Mouse (Mus musculus): ENCODE measurements around the gene Fbxo7.
"Not testable (repeated sequence)": the region's sequence is repeated elsewhere in the genome, so short reads cannot be mapped to it uniquely, and the experiment has no call there.

Fbxo7 gene

DNA sequence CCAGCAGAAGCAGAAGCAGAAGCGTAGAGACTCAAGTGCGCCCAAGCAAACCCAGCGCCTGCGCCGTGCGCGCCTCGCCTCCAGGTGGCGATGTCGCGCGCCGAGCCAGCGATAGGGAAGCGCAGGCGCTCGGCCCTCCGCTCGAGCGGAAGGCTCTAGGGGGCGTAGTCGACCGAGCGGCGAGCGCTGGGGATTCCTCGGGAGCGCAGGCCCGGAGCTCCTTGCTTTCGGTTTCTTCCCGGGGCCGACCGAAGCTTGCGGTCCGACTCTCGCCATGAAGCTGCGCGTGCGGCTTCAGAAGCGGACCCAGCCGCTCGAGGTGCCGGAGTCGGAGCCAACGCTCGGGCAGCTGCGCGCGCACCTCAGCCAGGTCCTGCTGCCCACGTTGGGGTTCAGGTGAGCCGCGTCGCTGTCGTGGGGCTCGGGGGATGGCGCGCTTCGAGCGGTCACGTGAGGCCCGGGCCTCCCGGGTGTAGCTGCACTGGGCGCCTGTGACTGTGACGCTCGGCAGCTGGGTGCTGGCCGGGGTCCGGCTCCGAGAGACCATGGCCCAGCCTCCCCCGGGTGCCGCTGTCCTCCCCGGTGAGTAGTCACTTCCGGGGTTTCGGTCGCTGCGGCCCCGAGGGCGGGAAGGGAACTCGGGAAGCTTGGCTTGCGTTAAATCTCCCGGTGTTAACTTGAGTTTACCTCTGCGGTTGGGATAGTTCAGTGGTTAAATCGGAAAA is at the start of gene Fbxo7:
Gene Fbxo7 (plus strand): TSS at position 224 of the 725 bp plus-strand sequence.
- peak; percentile 51 for DNase-seq (ENCODE audit: low spot score)

DNA sequence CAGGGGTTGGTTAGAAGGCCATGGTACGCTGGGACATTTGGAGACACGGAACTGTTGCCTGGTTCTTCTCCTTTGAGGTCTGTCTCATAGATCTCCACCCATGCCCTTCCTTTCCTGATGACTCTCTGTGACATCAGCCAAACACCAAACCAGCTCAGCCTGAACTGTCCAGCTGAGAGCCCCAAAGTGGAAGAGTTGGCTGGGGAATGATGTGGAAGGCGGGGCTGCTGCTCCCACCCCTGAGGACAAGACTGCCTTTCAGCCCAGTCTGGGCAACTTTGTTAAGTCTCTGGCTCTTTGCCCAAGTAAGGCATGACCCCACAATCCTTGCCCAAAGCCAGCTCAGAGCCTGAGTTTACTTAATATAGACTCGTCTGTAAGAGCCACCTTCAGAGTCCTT is 48.9 kb upstream of the Fbxo7 start:
- DNase-seq (ENCODE audit: low spot score) = no peak

DNA sequence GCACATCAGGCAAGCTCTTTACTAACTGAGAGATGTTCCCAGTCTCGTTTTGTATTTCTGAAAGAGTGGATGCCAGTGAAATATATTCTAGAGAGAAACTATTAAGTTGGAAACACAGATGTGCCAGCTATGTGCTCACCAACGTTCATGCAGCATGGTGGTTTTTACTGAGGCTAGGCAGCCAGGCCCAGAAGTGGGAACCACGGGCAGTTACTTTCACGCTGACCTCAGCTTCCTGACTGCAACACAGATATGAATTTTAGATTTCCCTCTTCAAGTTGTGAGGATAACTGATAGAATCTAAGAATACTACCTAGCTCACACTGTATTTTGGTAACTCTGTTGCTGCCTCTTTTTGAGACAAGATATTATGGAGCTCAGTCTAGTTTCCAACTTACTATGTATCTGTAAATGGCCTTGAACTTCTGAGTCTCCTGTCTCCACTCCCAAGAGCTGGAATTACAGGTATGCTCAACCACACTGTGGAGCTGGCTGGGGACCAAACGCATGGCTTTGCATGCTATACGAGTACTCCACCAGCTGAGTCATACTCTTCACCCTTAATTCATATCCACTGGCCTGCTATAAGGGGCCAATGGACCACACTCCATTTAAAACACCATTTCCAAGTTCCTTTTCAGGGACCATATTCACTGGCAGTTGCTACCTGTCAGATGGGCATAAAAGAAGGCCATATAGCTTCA is 32.2 kb upstream of the Fbxo7 start:
- no peak for DNase-seq (ENCODE audit: low spot score)

DNA sequence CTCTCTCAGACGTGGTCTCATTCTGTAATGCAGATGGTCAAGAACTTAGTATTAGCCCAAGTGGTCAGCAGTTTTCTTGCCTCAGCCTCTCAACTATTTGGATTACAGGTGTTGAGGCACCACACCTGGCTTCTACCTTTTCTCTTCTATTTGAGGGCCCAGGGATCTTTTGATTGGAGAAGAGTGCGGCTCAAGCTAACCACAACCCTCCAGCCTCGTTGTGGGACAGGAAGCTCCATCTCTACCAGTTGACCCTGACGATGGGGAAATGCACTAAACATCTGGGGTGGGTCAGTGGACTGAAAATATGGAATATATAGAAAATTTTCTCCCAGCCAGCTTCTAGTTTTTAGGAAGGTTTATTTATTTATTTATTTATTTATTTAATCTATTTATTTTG is 29.4 kb upstream of the Fbxo7 start:
- DNase-seq (ENCODE audit: low spot score) = no peak

DNA sequence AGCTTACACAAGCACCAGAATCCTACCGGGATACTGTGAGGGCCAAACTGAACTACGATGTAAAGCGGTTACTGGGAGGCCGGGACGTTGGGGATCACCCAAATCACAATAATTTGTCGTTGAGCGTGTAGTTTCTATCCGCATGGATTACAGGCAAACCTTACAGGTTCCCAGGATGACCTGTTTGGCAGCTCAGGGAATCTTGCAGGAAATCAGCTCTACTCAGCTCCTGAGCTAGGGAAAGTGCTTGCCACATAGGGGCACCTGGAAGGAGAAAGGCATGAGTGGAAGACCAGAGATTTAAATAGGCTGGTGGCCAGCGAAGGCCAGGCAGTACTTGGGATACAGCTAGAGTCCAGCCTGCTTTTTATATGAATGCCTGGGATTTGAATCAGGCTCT is 27.9 kb upstream of the Fbxo7 start:
- no peak for DNase-seq (ENCODE audit: low spot score)

DNA sequence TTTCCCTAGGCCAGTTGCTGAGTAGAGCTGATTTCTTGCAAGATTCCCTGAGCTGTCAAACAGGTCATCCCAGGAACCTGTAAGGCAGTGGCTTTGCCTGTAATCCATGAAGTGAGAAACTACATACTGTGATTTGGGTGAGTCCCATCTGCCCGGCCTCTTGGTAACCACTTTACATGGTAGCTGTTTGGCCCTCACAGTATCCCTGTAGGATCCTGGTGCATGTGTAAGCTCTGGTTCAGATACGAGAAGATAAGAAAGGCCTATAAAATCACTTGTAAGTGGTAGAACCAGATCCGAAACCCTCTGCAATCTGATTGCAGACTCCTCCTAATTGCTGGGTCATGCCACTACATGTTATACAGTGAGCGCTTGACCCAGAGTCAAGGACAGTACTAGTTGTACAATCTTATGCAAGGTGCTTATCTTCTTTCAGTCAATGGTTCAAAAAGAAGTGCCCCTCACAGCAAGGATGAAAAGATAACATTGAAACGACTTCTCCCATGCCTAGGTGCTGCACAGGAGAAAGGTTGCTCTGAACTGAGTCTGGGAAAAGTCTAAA is 27.1 kb upstream of the Fbxo7 start:
- no peak for DNase-seq (ENCODE audit: low spot score)

DNA sequence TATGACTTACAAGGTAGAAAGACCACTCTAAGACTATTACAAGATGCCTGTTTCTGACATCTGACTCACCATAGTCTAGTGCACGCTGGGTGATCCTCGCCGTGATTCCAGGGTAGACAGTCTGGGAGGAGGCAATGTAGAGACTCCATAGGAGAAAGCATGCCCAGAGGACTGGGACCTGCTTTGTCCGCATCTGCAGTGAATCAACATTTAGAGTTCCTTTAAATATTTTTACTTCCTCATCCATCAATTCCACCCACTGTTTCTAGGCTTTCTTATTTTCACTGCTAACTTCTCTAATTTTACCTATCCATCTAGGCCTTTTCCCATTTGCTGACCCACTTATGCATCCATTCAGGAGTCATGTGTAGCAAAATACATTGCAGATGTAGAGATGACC is 21.3 kb upstream of the Fbxo7 start:
- DNase-seq (ENCODE audit: low spot score) = no peak

DNA sequence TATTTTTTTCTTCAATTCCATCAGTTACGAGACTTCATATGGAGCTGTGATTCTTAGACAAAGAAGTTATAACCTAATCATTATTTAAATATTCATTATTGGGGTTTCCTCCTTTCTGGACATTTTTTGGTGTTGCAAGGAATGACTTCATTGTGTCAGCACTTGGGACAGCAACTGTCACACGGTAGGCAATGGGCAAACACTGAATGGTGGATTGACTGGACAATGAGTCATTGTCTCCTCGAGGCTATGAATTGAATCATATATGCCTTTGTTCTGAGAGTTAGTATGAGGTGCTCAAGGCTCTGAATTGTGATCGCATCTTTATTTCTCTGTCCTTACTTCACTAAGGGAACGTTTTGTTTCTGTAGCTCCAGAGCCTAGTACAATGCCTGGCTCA is 15.3 kb upstream of the Fbxo7 start:
- DNase-seq (ENCODE audit: low spot score) = no peak

DNA sequence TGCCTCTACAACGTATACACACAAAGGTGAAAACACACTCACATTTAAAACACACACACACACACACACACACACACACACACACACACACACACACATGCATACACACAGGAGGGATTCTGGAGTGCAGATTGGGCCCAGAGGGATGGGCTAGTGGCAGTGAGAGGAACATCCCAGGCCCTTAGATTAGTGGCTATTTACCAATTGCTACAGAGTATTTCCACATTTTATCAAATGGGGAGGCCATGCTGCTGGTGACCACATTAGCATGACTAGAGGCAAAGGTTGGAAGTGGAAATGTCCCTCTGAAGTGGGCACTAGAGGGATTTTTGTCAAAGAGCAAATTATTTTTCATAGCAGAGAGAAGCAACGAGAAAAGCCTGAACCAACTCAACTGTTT is 12.1 kb upstream of the Fbxo7 start:
- DNase-seq (ENCODE audit: low spot score) = no peak

DNA sequence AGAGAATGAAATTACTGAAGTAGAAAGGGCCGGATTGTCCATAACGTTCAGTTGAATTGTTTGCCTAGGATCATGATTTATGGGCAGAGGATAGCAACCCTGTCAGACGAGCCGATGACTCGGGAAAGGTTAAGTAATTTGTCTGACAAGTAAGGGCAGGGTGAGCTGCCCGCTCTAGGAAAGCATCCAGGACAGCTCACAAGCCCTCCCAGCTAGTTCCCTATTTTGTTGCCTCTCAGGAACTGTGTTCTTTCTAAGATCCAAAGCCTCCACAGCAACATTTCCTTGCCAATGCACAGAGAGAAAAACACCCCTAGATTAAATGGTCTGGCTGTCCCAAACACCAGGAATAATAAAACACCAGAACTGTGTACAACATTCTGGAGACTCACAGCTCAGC is 11.1 kb upstream of the Fbxo7 start:
- DNase-seq (ENCODE audit: low spot score) = no peak

DNA sequence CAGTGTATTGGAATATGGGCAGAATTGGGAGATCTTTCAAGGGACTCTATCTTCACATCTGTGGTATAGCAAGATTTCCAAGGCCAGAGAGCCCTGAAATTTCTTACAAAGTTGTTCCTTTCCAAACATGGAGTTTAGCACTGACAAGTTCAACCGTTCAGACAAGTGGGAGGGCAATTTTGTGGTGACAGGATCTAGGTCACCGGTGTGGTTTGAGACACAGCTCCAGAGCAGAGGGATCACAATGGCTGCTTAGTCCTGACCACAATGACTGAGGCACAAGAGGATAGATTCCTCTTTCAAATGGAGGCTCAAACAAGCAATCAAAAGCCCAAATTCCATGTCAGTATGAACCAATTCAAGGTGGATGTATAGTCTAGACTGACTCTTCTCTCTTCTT is 10.6 kb upstream of the Fbxo7 start:
- no peak for DNase-seq (ENCODE audit: low spot score)

DNA sequence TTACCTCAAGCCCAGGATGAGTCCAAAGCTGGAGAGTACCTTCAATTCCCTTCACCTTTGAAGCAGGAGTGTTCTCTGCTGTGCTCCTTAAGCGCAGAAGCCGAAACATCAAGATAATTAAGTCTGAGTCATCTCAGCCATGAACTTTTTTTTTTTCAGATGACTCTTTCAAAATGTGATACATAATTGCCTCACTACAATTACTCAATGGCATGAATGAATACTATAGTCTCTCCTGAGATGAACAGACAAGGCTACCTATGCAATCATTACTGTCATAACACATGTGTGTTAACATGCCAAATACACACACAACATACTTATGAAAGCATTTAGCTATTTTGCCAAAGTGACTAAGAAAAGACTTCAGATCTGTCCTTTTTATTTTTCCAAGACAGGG is 10.0 kb upstream of the Fbxo7 start, which contains the start of gene Bpifc:
Gene Bpifc (minus strand): TSS at position 115 of the 400 bp plus-strand sequence.
- no peak for DNase-seq (ENCODE audit: low spot score)

DNA sequence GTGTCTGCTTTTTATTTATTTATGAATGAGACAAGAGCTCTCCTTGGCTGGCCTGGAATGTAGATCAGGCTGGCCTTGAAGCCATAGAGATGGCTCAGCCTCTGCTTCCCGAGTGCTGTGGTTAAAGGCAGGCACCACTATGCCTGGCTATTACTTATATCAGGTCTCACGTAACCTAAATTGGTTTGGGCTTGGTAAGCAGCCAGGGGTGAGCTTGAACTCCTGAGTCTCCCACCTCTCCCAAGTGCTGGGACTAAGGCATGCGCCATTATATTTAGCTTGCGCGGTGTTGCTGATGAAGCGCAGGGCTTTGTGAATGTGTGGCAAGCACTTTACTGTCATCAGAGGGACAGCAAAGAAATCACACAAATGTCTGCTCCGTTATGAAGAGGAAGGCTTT is 4.0 kb upstream of the Fbxo7 start:
- no peak for DNase-seq (ENCODE audit: low spot score)

DNA sequence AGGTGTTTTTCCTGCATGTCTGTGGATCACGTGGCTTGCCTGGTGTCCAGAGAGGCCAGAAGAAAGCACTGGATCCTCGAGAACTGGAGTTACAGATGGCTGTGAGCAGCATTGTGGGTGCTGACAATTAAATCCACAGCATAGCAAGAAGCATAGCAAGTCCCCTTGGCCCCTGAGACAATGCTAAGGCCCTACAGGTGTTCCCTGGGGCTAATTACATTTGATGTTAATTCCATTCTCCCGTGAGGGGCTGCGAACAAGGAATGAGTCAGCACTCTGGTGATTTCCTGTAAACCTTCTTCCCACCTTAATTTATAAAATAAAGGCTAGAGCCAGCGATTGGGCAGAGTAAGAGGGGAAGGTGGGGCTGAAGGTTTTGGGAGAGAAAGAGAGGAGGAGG is 3.0 kb upstream of the Fbxo7 start:
- no peak for DNase-seq (ENCODE audit: low spot score)

DNA sequence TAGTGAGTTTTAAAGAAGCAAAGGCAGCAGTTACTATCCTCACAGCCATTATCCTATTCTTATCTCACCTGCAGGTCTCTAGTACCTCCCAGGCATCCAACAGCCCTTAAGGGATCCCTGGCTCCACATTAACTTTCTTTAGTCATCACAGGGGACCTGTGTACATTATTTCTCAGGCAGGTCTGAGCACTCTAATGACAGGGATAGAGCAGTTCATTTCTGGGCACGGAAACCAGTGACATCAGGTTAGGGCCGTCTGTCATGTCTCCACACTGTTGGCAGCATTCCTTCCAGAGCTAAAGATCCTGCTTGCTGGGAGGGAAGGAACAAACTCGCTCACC is 394 bp upstream of the Fbxo7 start:
- DNase-seq (ENCODE audit: low spot score) = no peak

DNA sequence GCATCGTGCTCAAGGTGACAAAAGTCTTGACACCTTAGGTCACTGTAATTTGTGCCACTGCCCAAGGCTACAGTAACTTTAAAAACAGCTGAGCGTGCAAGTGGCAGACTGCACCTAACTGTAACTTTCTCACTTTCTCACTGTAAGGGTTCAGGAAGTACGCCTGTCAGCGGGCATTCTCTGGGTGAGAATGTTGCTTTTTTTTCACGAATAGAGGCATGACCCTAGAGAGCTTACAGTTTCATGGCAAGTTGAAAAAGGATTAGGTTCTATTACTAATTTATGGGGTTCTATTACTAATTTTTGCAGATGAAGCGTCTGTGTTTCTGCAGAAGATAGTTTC is 673 bp downstream of the Fbxo7 start:
- DNase-seq (ENCODE audit: low spot score) = no peak

DNA sequence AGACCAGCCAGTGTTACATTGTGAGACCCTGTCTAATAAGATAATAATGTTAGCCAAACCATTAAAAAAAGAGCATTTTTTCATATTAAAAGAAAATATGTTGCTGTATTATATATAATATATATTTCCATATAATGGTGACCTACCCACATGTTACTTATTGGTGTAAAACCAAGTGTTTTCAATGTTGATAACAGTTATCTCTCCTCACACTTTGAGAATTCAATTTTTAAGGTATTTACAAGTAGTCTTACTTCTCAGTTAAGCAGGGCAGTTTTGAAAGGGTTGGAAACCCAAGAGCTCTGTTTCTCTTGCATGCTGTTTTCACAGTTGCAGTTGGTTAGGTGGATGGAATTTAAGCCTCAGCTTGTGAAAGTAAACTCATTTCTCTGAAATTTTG is 1.4 kb downstream of the Fbxo7 start:
- no peak for DNase-seq (ENCODE audit: low spot score)

DNA sequence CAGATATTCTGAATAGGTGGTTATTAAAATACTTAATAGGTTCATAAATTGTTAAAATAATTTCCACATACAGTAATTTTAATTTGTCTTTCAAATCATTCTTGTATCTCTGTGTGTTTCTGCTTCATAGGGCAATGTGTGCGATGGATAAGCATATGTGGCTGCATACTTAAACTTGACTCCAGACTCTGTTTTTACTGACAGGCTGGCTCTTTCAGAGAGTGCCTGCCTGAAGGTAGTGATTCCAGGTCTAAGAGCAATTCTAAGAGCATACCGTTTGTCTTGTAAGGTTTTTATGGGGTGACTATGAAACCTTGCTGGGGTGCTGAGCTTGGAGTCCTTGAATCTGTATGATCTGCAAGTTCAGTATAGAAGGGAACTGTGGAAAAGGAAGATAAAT is 4.1 kb downstream of the Fbxo7 start:
- DNase-seq (ENCODE audit: low spot score) = no peak

DNA sequence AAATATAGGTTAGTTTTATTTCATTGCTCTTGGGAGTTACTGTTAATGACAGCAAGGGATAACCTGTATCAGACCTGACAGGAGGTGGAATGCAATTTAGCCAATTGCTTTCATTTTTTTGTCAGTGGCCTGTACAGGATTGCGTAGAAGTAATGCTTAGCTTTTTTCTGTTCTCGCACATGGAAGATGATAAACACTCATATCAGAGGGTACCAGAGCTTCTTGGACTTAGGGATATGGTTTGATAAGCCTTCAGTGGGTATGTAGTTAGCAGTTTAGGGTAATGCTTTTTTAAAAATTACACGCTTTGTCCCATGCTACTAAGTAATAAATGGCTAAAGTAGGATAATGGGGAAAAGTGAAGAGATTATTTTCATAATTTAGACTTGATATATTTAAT is 4.6 kb downstream of the Fbxo7 start:
- no peak for DNase-seq (ENCODE audit: low spot score)

DNA sequence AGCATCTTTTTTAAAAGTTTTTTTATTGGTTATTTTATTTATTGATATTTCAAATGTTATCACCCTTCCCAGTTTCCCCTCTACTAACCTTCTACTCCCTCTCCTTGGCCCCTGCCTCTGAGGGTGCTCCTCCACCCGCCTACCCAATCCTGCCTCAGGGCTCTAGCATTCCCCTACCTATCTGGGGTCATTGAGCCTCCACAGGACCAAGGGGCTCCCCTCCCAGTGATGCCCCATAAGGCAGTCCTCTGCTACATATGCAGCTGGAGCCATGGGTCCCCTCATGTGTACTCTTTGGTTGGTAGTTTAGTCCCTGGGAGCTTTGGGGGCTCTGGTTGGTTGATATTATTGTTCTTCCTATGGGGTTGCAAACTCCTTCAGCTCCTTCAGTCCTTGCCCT is 5.0 kb downstream of the Fbxo7 start:
- not testable (repeated sequence) for DNase-seq (ENCODE audit: low spot score)

DNA sequence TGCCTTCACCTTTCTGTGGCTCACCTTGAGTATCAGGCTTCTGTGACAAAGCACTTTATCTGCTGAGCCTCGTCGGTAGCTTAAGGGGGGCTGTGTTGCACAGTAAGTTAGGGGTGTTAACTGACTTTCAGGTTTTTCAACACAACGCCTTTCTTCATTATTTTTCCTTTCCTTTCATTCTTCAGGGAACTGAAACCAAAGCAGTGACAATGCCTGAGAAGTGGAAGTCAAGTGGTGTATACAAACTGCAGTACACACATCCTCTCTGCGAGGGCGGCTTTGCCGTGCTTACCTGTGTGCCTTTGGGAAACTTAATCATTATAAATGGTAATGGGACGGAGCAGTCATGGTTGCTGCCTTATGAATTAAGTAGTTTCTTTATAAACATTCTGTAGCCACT is 9.0 kb downstream of the Fbxo7 start:
- no peak for DNase-seq (ENCODE audit: low spot score)

DNA sequence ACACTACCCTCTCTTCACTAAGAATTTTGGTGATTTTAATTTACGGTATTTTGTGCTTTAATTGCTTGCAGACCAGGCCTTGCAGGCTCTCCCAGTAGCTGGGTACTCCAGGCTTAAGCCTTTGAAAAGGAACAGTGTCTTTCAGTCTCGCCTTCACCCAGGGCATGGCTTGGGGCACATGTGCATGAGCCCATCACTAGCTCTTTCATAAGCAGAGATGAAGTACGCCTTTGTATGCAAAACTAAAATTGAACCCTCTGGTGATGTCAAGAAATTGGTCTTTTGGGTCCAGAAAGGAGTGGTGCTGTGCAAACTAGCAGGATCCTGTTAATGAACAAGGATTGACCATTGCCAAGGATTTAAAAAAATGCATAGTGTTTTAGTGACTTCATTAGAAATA is 10.7 kb downstream of the Fbxo7 start:
- DNase-seq (ENCODE audit: low spot score) = no peak

DNA sequence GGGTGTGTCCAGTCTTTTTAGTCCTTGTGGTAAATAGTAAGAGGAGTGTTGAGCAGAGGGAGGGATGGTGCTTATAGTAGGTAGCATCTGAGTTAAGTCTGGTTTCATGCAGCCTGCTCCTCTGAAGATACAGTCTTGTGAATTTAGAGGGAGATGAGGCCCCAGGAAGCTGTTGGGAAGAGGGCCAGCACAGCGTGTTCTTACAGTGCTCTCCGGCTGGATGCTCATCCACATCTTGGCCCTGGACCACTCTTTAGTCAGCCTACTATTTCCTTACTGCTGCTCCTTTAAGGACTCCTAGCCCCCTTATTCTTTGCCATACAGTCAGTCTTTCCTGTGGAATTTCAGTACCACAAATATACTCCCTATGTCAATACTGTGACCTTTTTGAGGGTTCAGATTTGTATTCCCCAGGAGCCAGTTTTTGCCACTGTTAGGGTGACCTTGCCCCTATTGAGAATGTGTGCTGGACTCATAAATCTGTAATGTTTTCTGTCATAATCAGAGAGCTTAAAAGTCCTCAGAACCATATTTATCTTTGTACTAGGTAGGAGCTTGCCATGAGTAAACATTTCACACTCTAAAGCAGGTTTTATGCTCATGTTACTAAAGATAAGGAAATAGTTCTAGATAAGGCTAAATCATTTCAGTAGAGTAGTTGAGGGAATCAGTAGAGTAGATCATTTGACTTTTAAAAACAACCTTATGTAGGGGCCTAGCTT is 12.4 kb downstream of the Fbxo7 start:
- no peak for DNase-seq (ENCODE audit: low spot score)

Measured in layer of hippocampus, adult 9-10 months (tissue).